Mouse (Mus musculus) liver, embryonic 14.5 days (tissue): ENCODE data around the gene Ccl9. TPM values are rescaled to one million over a fixed set of nuclear protein-coding genes. Genes with fewer than 3 reads are reported as not detected.
A peak's percentile ranks its signal among the peaks of the same experiment; 100 is the strongest.

ENCODE experiments used
- ATAC-seq: fragments of 200-750 bp; cut with Nextera tagmentation; 2 replicates; pipeline ENCODE4 v1.8.0; 2017; ENCODE audit warnings: moderate number of reproducible peaks, mild to moderate bottlenecking, moderate library complexity; ENCODE audit not compliant: insufficient read depth
- DNase-seq, 3 experiments: peaks; one replicate each; pipeline ENCODE4 v3.0.0-alpha.2; 2012 to 2013; ENCODE audit warnings: low read depth in 3 of 3, low spot score in 3 of 3
- H3K27ac ChIP-seq: fragments of 300-500 bp; sonication (generic); 2 replicates; pipeline ENCODE4 v1.5.1; 2014; ENCODE audit warnings: moderate library complexity, mild to moderate bottlenecking, control low read depth, inconsistent platforms
- H3K27me3 ChIP-seq: fragments of 300-500 bp; sonication (generic); 2 replicates; pipeline ENCODE4 v1.6.1; 2014; ENCODE audit warnings: mild to moderate bottlenecking, low read length, moderate library complexity; ENCODE audit not compliant: control insufficient read depth, insufficient read depth
- H3K36me3 ChIP-seq: fragments of 300-500 bp; sonication (generic); replicated peaks from 2 replicates; pipeline ENCODE4 v1.6.1; 2014; ENCODE audit warnings: low read depth; ENCODE audit not compliant: control insufficient read depth, insufficient read depth
- H3K4me1 ChIP-seq, 2 experiments: fragments of 200-500 bp in 1 of 2; fragments of 300-500 bp in 1 of 2; sonication (generic) in 1 of 2; replicated peaks; 2 replicates each; pipeline ENCODE4 v1.6.1; 2012 to 2014; ENCODE audit warnings: antibody characterized with exemption in 1 of 2, inconsistent platforms in 1 of 2, low read length in 1 of 2; ENCODE audit not compliant: control insufficient read depth in 2 of 2, insufficient read depth in 2 of 2
- H3K4me2 ChIP-seq: fragments of 300-500 bp; sonication (generic); 2 replicates; pipeline ENCODE4 v1.6.1; 2014; ENCODE audit warnings: low read depth, mild to moderate bottlenecking, control low read depth, moderate library complexity
- H3K4me3 ChIP-seq, 2 experiments: fragments of 200-500 bp in 1 of 2; fragments of 300-500 bp in 1 of 2; sonication (generic) in 1 of 2; 2 replicates each; pipeline ENCODE4 v1.5.1; 2012 to 2014; ENCODE audit warnings: low read depth in 2 of 2, low read length in 2 of 2, mild to moderate bottlenecking in 2 of 2, control low read depth in 1 of 2, inconsistent platforms in 1 of 2, moderate library complexity in 1 of 2; ENCODE audit not compliant: insufficient read depth in 1 of 2
- H3K9ac ChIP-seq: fragments of 300-500 bp; sonication (generic); replicated peaks from 2 replicates; pipeline ENCODE4 v1.6.1; 2014; ENCODE audit warnings: mild to moderate bottlenecking, control low read depth, moderate library complexity
- H3K9me3 ChIP-seq: fragments of 300-500 bp; sonication (generic); 2 replicates; pipeline ENCODE4 v1.6.1; 2016; ENCODE audit warnings: low read length, mixed read lengths; ENCODE audit not compliant: control insufficient read depth
- CTCF ChIP-seq: IDR thresholded peaks from 2 replicates; pipeline ENCODE4 v1.5.1; 2016; ENCODE audit warnings: antibody characterized with exemption, low read depth, control low read depth
- EP300 ChIP-seq: IDR thresholded peaks from 2 replicates; pipeline ENCODE4 v1.6.1; 2016; ENCODE audit warnings: antibody characterized with exemption, low read depth
- WGBS: fragments of 180-500 bp; shearing (Covaris S2); extraction: QIAGEN DNeasy Blood & Tissue Kit; methylation state at CpG from one replicate; pipeline ENCODE4 v1.1.7; 2014; ENCODE audit not compliant: insufficient replicate concordance; 5-methylcytosine and 5-hydroxymethylcytosine counted together
- polyA plus RNA-seq, 2 experiments: library from polyadenylated mRNA; depleted of rRNA in 1 of 2; stranded (reverse) in 1 of 2; unstranded in 1 of 2; fragments of >200 nt; fragmentation: Nextera tagmentation in 1 of 2; extraction: Ambion mirVana in 1 of 2; gene quantifications; 2 replicates each; pipeline versions ENCODE4 v1.2.1 to v1.2.3; 2012 to 2014

Ccl9 gene
- polyA plus RNA-seq (2012; rRNA removed) (5.7 and 9.7 TPM in 2 replicates), polyA plus RNA-seq (2014; fragmentation: Nextera tagmentation; extraction: Ambion mirVana) (33.4 and 35.5 TPM in 2 replicates)

DNA sequence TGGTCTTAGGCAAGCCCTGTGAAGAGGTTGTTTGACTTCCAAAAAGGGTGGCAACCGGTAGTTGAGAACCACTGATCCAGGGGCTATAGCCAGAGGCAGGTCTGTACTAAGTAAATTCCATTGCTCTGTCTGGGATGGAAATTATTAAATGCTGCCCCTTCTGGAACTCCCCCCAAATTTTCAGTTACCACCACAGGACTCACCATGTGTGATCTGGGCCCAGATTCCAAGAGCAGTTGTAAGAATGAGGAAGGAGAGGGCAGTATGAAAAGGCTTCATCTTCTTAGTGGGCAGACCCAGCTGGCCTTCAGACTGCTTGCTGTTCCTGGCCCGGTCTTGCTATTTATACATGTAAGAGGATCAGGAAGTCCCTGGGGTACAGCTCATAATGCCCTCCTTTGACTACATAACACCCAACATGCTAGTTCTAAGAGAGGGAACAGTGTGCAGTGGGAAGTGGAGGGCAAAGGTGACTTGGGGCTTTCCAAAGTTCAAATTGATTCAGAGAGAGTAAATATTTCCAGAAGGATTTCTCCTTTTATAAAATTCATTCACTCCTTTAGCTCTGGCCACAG, at the start of gene Ccl9:
Gene Ccl9 (minus strand): TSS at position 451 of the 575 bp plus-strand sequence.
- H3K27ac ChIP-seq = no peak within 1 kb of the TSS
- H3K9me3 ChIP-seq = no peaks in the 10 kb centered on the region
- WGBS = 32% methylated on average over 2 of the region's 2 CpGs
- DNase-seq = no peak
- no peaks in the 10 kb centered on the region for H3K36me3 ChIP-seq
- TF ChIP-seq EP300 (no peak), CTCF (no peak)
- H3K4me3 ChIP-seq = peak within 1 kb of the TSS in 1 of 2 experiments; percentile 17; a peak in 1 of 4 replicates
- H3K4me2 ChIP-seq = peak within 1 kb of the TSS; percentile 9
- no peak within 1 kb of the TSS for H3K9ac ChIP-seq
- no peaks in the 10 kb centered on the region for H3K27me3 ChIP-seq
- peaks cover 0 to 4% of the 10 kb centered on the region in 2 experiments; a peak in 1 of 4 replicates for H3K4me1 ChIP-seq
- ATAC-seq = no peak

DNA sequence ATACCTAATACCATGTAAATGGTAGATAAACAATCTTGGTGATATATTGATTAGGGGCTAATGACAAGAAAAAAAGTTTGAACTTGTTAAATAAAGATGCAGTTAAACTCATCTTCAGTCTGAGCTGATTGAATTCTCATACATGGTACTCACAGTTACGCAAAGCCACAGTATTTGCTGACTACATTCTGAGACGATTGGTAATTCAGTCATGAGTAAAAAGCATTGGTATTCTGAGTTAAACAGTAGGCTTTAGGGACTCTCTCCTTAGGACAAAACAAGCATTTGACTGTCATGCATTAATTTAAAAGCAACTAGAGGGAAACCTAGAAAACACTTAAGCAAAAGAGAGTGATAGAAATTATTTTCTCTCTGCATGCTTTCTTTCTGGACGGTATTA, 45.1 kb upstream of the Ccl9 start:
- H3K4me2 ChIP-seq = no peak overlapping the region
- no peaks in the 10 kb centered on the region for H3K27me3 ChIP-seq
- H3K36me3 ChIP-seq = no peaks in the 10 kb centered on the region
- no peaks in the 10 kb centered on the region for H3K9me3 ChIP-seq
- no peaks in the 10 kb centered on the region for H3K4me1 ChIP-seq
- H3K4me3 ChIP-seq = no peak overlapping the region
- TF ChIP-seq CTCF (no peak), EP300 (no peak)
- DNase-seq (no peak), ATAC-seq (no peak)
- WGBS = 66% methylated on average over 3 of the region's 3 CpGs
- no peak overlapping the region for H3K9ac ChIP-seq
- no peak overlapping the region for H3K27ac ChIP-seq

DNA sequence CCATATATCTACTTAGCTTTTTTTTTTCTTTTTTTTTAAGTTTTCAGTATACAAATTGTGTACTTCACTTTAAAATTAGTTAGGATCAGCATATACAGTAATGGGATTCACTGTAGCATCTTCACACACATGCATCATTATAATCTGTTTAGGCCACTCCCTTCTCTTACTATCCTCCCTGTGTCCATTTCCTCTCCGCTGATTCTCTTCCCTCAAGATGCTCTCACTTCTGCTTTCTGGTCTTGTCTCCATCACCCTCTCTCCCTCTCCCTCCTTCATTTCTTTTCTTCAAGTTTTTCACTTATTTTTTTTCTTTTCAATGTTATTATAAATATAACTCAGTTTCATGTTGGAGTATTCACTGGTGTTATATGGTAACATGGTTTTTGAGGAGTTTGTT, 40.6 kb upstream of the Ccl9 start:
- Histone ChIP-seq H3K4me1 (no peaks in the 10 kb centered on the region), H3K4me2 (no peak overlapping the region), H3K36me3 (no peaks in the 10 kb centered on the region), H3K9ac (no peak overlapping the region), H3K4me3 (no peak overlapping the region), H3K9me3 (no peaks in the 10 kb centered on the region), H3K27ac (no peak overlapping the region), H3K27me3 (no peaks in the 10 kb centered on the region)
- DNase-seq (no peak), ATAC-seq (no peak)
- 47% methylated on average over 1 of the region's 1 CpGs for WGBS
- TF ChIP-seq CTCF (no peak), EP300 (no peak)

DNA sequence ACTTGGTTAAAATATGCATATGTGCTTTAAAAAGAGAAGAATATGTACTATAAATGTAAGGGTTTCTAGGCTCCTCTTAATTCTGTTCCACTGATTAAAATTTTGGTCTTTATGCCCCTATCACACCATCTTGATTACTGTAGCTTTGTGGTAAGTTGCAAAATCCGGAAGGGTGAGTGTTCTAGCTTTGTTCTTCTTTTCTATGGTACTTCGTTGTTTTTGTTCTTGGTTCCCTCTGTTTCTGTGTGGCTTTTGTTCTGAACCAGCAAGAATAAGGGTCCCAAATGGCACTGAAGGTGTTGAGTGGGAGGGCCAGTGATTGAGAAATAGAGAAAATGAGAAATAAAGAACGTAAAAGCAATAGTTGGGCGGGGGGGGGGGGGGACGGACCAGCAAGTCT, 39.8 kb upstream of the Ccl9 start:
- Histone ChIP-seq H3K27me3 (no peaks in the 10 kb centered on the region), H3K36me3 (no peaks in the 10 kb centered on the region), H3K4me2 (no peak overlapping the region), H3K4me3 (no peak overlapping the region), H3K27ac (no peak overlapping the region), H3K9ac (no peak overlapping the region), H3K9me3 (no peaks in the 10 kb centered on the region), H3K4me1 (no peaks in the 10 kb centered on the region)
- 34% methylated on average over 5 of the region's 5 CpGs for WGBS
- ATAC-seq (no peak), DNase-seq (no peak)
- TF ChIP-seq EP300 (no peak), CTCF (no peak)

DNA sequence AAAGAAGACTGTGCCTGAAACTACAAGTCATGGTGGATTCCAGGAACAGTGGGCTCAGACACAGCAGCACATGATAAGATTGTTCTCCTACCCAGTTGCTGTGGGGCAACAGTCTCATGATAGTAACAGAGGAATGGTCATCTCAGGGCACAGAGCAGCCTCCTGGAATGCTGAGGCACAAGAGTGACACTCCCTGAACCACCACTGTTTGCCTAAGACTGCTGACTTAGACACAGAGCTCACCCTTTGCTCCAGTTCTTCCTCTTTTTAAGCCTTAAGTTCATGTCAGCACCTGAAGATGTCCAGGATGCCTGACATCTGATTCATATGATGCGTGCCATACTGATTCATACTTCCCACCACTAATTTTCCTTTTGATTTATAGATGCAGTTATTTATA, 38.1 kb upstream of the Ccl9 start:
- ATAC-seq (no peak), DNase-seq (no peak)
- TF ChIP-seq EP300 (no peak), CTCF (no peak)
- WGBS = 51% methylated on average over 1 of the region's 1 CpGs
- Histone ChIP-seq H3K27ac (no peak overlapping the region), H3K4me1 (no peaks in the 10 kb centered on the region), H3K9me3 (no peaks in the 10 kb centered on the region), H3K27me3 (no peaks in the 10 kb centered on the region), H3K4me2 (no peak overlapping the region), H3K4me3 (no peak overlapping the region), H3K9ac (no peak overlapping the region), H3K36me3 (no peaks in the 10 kb centered on the region)
